Mouse (Mus musculus) small intestine, adult 2 months (tissue): Measurements from ENCODE around the gene Wwox. TPM values are rescaled to one million over a fixed set of nuclear protein-coding genes. Genes with fewer than 3 reads are reported as not detected.

Experiments
- H3K27ac ChIP-seq: fragments of 200-500 bp; 2 replicates; pipeline ENCODE4 v1.5.1; 2012; ENCODE audit warnings: low read depth, low read length, control low read depth, inconsistent platforms; ENCODE audit not compliant: insufficient read depth
- H3K27me3 ChIP-seq: fragments of 200-500 bp; 2 replicates; pipeline ENCODE4 v1.6.1; 2012; ENCODE audit warnings: mild to moderate bottlenecking, moderate library complexity, low read length, inconsistent platforms; ENCODE audit not compliant: control insufficient read depth, insufficient read depth
- H3K36me3 ChIP-seq: fragments of 200-500 bp; 2 replicates; pipeline ENCODE4 v1.6.1; 2012; ENCODE audit warnings: mild to moderate bottlenecking, low read length, control low read depth, inconsistent platforms; ENCODE audit not compliant: control insufficient read depth, insufficient read depth
- H3K4me1 ChIP-seq: fragments of 200-500 bp; 2 replicates; pipeline ENCODE4 v1.6.1; 2012; ENCODE audit warnings: low read length, inconsistent platforms, mixed read lengths; ENCODE audit not compliant: control insufficient read depth, insufficient read depth, insufficient read length
- H3K4me3 ChIP-seq: fragments of 200-500 bp; 2 replicates; pipeline ENCODE4 v1.5.1; 2012; ENCODE audit warnings: low read depth, mild to moderate bottlenecking, control low read depth, inconsistent platforms, low read length, moderate library complexity
- CTCF ChIP-seq: fragments of 200-500 bp; IDR thresholded peaks from 2 replicates; pipeline ENCODE4 v1.5.1; 2012; ENCODE audit warnings: low read depth, mild to moderate bottlenecking, control low read depth, inconsistent platforms, low read length, moderate library complexity, mixed read lengths; ENCODE audit not compliant: insufficient replicate concordance, insufficient read length; ENCODE audit errors: extremely low read depth
- POLR2A ChIP-seq: fragments of 200-500 bp; IDR thresholded peaks from 2 replicates; pipeline ENCODE4 v1.6.1; 2012; ENCODE audit warnings: low read depth, mild to moderate bottlenecking, control low read depth, inconsistent platforms, low read length, moderate library complexity
- WGBS: fragments of 180-500 bp; shearing (Covaris S2); methylation state at CpG from one replicate; pipeline ENCODE4 v1.1.7; 2018; 5-methylcytosine and 5-hydroxymethylcytosine counted together
- polyA plus RNA-seq: library from polyadenylated mRNA; depleted of rRNA; stranded (reverse); fragments of >200 nt; gene quantifications from 2 replicates; pipeline ENCODE4 v1.2.3, GENCODE M21; 2012

The Wwox gene
- polyA plus RNA-seq, 1 experiment: 6.0 TPM

DNA sequence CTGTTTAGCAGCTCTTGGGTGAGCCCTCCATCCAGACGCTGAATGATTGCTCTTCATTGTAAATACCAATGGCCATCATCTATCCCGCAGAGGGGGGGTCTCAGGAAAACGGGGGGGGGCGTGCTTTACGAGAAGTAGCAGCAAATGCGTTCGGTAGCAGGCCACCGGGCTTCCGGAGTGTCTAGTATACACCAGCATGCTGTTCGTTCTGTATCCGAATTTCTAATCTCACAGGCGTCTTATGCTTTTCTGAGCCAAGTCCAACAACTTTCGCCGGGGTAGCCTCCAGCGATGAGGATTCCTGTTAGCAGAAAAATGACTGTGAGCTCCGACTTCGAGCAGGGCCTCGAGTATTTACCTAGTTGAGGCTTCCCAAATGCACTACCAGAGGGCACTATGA lies 719.8 kb downstream of the Wwox start:
- 6% methylated on average over 18 of the region's 18 CpGs for WGBS
- TF ChIP-seq POLR2A: no peak
- TF ChIP-seq CTCF: no peak
- Histone ChIP-seq H3K4me3 (peak overlapping the region; percentile 31; the same call in 1 of the 2 replicates), H3K4me1 (no peaks in the 10 kb centered on the region), H3K27ac (no peak overlapping the region), H3K36me3 (no peaks in the 10 kb centered on the region), H3K27me3 (no peaks in the 10 kb centered on the region)

GRCm38 (mm10) chr8:115159711-115160374 lies 720.4 kb downstream of the Wwox start:
- peak; percentile 17; the same call in 1 of the 2 replicates for TF ChIP-seq CTCF
- TF ChIP-seq POLR2A: no peak
- Histone ChIP-seq H3K27me3 (no peaks in the 10 kb centered on the region), H3K4me3 (peak overlapping the region; percentile 52), H3K4me1 (no peaks in the 10 kb centered on the region), H3K36me3 (no peaks in the 10 kb centered on the region), H3K27ac (no peak overlapping the region)
- 1% methylated on average over 22 of the region's 22 CpGs for WGBS

DNA sequence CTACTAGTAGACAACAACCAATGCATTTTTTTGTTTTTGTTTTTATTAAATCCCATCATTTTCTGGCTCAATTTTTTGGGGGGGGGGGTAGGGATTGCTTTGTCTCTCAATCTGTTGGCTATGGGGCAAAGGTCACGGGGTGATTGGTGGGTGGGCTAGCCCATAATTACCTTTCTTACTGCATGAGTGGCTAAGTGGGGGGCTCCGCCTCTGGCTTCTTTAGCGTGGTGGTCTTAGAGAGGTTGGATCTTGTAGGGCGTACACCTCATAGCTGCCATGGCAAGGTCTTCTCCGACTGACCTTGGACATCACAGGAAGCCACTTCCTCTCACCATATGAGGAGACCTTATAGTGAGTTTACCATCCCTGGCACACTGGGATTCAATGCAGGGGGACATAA lies 721.0 kb downstream of the Wwox start:
- peak overlapping the region; percentile 52 for H3K4me3 ChIP-seq
- WGBS: 87% methylated on average over 5 of the region's 5 CpGs

GRCm38 (mm10) chr8:115161520-115161919 lies 722.1 kb downstream of the Wwox start:
- TF ChIP-seq CTCF (no peak), POLR2A (no peak)
- Histone ChIP-seq H3K27ac (no peak overlapping the region), H3K4me1 (no peaks in the 10 kb centered on the region), H3K36me3 (no peaks in the 10 kb centered on the region), H3K27me3 (no peaks in the 10 kb centered on the region), H3K4me3 (no peak overlapping the region)
- WGBS: 92% methylated on average over 9 of the region's 9 CpGs

More for the DNA sequence above, 721.0 kb downstream of the Wwox start:
- H3K27me3 ChIP-seq: no peaks in the 10 kb centered on the region
- no peaks in the 10 kb centered on the region for H3K36me3 ChIP-seq
- H3K4me1 ChIP-seq: no peaks in the 10 kb centered on the region
- no peak overlapping the region for H3K27ac ChIP-seq
- no peak for TF ChIP-seq CTCF
- TF ChIP-seq POLR2A: no peak

DNA sequence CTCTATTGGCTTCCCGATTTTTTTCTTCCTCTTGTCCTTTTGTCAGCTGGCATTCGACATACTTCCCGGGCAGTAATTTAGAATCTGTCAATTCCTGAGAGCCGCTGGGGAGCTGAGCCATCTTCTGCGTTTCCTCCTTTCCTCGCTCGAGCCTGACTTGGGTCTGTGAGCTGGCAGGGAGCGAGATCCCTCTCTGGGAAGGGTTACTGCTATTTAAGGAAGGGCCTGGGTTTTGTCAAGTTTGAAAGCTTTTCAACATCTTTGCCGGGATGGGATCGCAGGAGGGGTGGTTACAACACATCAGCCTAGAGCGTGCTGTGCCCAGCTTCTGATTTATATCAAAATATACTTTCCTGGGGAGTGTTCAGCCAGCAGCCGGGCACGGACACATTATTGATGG lies 725.4 kb downstream of the Wwox start:
- no peak overlapping the region for H3K4me3 ChIP-seq
- TF ChIP-seq CTCF (no peak), POLR2A (no peak)
- no peaks in the 10 kb centered on the region for H3K4me1 ChIP-seq
- no peaks in the 10 kb centered on the region for H3K27me3 ChIP-seq
- H3K36me3 ChIP-seq: no peaks in the 10 kb centered on the region
- no peak overlapping the region for H3K27ac ChIP-seq
- 36% methylated on average over 13 of the region's 13 CpGs for WGBS

DNA sequence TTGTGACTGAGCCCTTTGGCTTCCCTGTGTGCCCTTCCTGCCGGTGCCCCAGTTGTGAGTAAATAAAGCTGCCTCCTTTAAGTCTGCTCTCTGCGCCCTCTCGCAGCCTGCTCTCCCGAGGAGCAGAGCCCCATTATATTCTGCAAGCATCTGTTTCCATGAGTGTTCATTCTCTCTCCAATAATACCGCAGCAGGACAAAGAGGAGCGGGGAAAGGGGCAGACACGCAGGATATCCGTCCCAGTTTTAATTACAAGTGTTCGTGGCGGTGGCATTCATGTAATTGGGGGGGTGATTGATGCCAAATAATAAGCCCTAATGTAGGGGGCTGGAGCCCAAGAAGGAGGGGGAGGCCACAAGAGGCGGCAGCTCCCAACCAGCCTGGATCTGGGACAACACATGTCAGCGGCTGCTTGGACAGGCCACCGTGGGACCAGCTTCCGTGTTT lies 734.2 kb downstream of the Wwox start:
- no peak overlapping the region for H3K27ac ChIP-seq
- no peaks in the 10 kb centered on the region for H3K4me1 ChIP-seq
- H3K36me3 ChIP-seq: no peaks in the 10 kb centered on the region
- 76% methylated on average over 14 of the region's 14 CpGs for WGBS
- no peak overlapping the region for H3K4me3 ChIP-seq
- TF ChIP-seq CTCF (no peak), POLR2A (no peak)
- H3K27me3 ChIP-seq: no peaks in the 10 kb centered on the region

GRCm38 (mm10) chr8:115185431-115185964 lies 746.0 kb downstream of the Wwox start:
- no peaks in the 10 kb centered on the region for H3K36me3 ChIP-seq
- no peaks in the 10 kb centered on the region for H3K27me3 ChIP-seq
- WGBS: 79% methylated on average over 6 of the region's 6 CpGs
- peak overlapping the region; percentile 92; the same call in 1 of the 2 replicates for H3K27ac ChIP-seq
- no peak for TF ChIP-seq CTCF
- no peak for TF ChIP-seq POLR2A
- no peak overlapping the region for H3K4me3 ChIP-seq
- H3K4me1 ChIP-seq: peaks cover 7% of the 10 kb centered on the region; the same call in 1 of the 2 replicates
